Mouse (Mus musculus): ENCODE measurements around the gene Gpr107. TPM values are rescaled to one million over a fixed set of nuclear protein-coding genes. Genes with fewer than 3 reads are reported as not detected.

Gpr107 gene
- polyA plus RNA-seq, 1 experiment = 28.2 TPM

GRCm38 (mm10) chr2:31218611-31219010 is 66.5 kb downstream of the Gpr107 start:
- H3K4me3 ChIP-seq (ENCODE audit: insufficient read depth, low read length) = no peak overlapping the region
- no peak overlapping the region for H3K27ac ChIP-seq (ENCODE audit: insufficient read depth, low read length)
- H3K4me1 ChIP-seq (ENCODE audit: control insufficient read depth, insufficient read depth, low read length) = no peaks in the 10 kb centered on the region
- TF ChIP-seq POLR2A (IDR thresholded peaks at IDR 0.05; ENCODE audit: extremely low read depth, insufficient read depth, low read length) (no peak), CTCF (IDR thresholded peaks at IDR 0.05; ENCODE audit: extremely low read depth, insufficient read depth, low read length) (no peak)

- Histone ChIP-seq H3K27ac (ENCODE audit: insufficient read depth, low read length) (no peak overlapping the region), H3K4me1 (ENCODE audit: control insufficient read depth, insufficient read depth, low read length) (no peaks in the 10 kb centered on the region), H3K4me3 (ENCODE audit: insufficient read depth, low read length) (no peak overlapping the region)
- TF ChIP-seq POLR2A (IDR thresholded peaks at IDR 0.05; ENCODE audit: extremely low read depth, insufficient read depth, low read length) (no peak), CTCF (IDR thresholded peaks at IDR 0.05; ENCODE audit: extremely low read depth, insufficient read depth, low read length) (no peak)
Measured at GRCm38 (mm10) chr2:31219470-31219869, 67.4 kb downstream of the Gpr107 start.

GRCm38 (mm10) chr2:31220844-31221243 is 68.7 kb downstream of the Gpr107 start:
- TF ChIP-seq CTCF (IDR thresholded peaks at IDR 0.05; ENCODE audit: extremely low read depth, insufficient read depth, low read length) (no peak), POLR2A (IDR thresholded peaks at IDR 0.05; ENCODE audit: extremely low read depth, insufficient read depth, low read length) (no peak)

GRCm38 (mm10) chr2:31221582-31221981 is 69.5 kb downstream of the Gpr107 start:
- TF ChIP-seq CTCF (IDR thresholded peaks at IDR 0.05; ENCODE audit: extremely low read depth, insufficient read depth, low read length) (no peak), POLR2A (IDR thresholded peaks at IDR 0.05; ENCODE audit: extremely low read depth, insufficient read depth, low read length) (no peak)
- H3K27ac ChIP-seq (ENCODE audit: insufficient read depth, low read length) = no peak overlapping the region

More at GRCm38 (mm10) chr2:31220844-31221243, 68.7 kb downstream of the Gpr107 start:
- Histone ChIP-seq H3K4me1 (ENCODE audit: control insufficient read depth, insufficient read depth, low read length) (no peaks in the 10 kb centered on the region), H3K27ac (ENCODE audit: insufficient read depth, low read length) (no peak overlapping the region), H3K4me3 (ENCODE audit: insufficient read depth, low read length) (no peak overlapping the region)

GRCm38 (mm10) chr2:31228768-31229311 is 76.7 kb downstream of the Gpr107 start:
- Histone ChIP-seq H3K4me3 (ENCODE audit: insufficient read depth, low read length) (no peak overlapping the region), H3K4me1 (ENCODE audit: control insufficient read depth, insufficient read depth, low read length) (no peaks in the 10 kb centered on the region), H3K27ac (ENCODE audit: insufficient read depth, low read length) (no peak overlapping the region)
- TF ChIP-seq POLR2A (IDR thresholded peaks at IDR 0.05; ENCODE audit: extremely low read depth, insufficient read depth, low read length) = no peak
- TF ChIP-seq CTCF (IDR thresholded peaks at IDR 0.05; ENCODE audit: extremely low read depth, insufficient read depth, low read length) = no peak

More at GRCm38 (mm10) chr2:31221582-31221981, 69.5 kb downstream of the Gpr107 start:
- no peak overlapping the region for H3K4me3 ChIP-seq (ENCODE audit: insufficient read depth, low read length)
- no peaks in the 10 kb centered on the region for H3K4me1 ChIP-seq (ENCODE audit: control insufficient read depth, insufficient read depth, low read length)

- H3K27ac ChIP-seq (ENCODE audit: insufficient read depth, low read length) = no peak overlapping the region
- TF ChIP-seq POLR2A (IDR thresholded peaks at IDR 0.05; ENCODE audit: extremely low read depth, insufficient read depth, low read length) (peak; percentile 53; the same call in 1 of the 2 replicates), CTCF (IDR thresholded peaks at IDR 0.05; ENCODE audit: extremely low read depth, insufficient read depth, low read length) (peak; percentile 53)
- no peaks in the 10 kb centered on the region for H3K4me1 ChIP-seq (ENCODE audit: control insufficient read depth, insufficient read depth, low read length)
- 0 out of 2 replicates have a peak overlapping the region, but pooled peaks have one; percentile 0 for H3K4me3 ChIP-seq (ENCODE audit: insufficient read depth, low read length)
Measured at GRCm38 (mm10) chr2:31239203-31239696, 87.1 kb downstream of the Gpr107 start.

- no peak overlapping the region for H3K27ac ChIP-seq (ENCODE audit: insufficient read depth, low read length)
- no peaks in the 10 kb centered on the region for H3K4me1 ChIP-seq (ENCODE audit: control insufficient read depth, insufficient read depth, low read length)
- no peak overlapping the region for H3K4me3 ChIP-seq (ENCODE audit: insufficient read depth, low read length)
- TF ChIP-seq CTCF (IDR thresholded peaks at IDR 0.05; ENCODE audit: extremely low read depth, insufficient read depth, low read length) (no peak), POLR2A (IDR thresholded peaks at IDR 0.05; ENCODE audit: extremely low read depth, insufficient read depth, low read length) (no peak)
Measured at GRCm38 (mm10) chr2:31239833-31240232, 87.7 kb downstream of the Gpr107 start.

GRCm38 (mm10) chr2:31241639-31242038 is 89.5 kb downstream of the Gpr107 start:
- Histone ChIP-seq H3K4me3 (ENCODE audit: insufficient read depth, low read length) (no peak overlapping the region), H3K27ac (ENCODE audit: insufficient read depth, low read length) (no peak overlapping the region), H3K4me1 (ENCODE audit: control insufficient read depth, insufficient read depth, low read length) (no peaks in the 10 kb centered on the region)
- TF ChIP-seq POLR2A (IDR thresholded peaks at IDR 0.05; ENCODE audit: extremely low read depth, insufficient read depth, low read length) (no peak), CTCF (IDR thresholded peaks at IDR 0.05; ENCODE audit: extremely low read depth, insufficient read depth, low read length) (no peak)

- no peak overlapping the region for H3K4me3 ChIP-seq (ENCODE audit: insufficient read depth, low read length)
- TF ChIP-seq CTCF (IDR thresholded peaks at IDR 0.05; ENCODE audit: extremely low read depth, insufficient read depth, low read length) (no peak), POLR2A (IDR thresholded peaks at IDR 0.05; ENCODE audit: extremely low read depth, insufficient read depth, low read length) (no peak)
- no peak overlapping the region for H3K27ac ChIP-seq (ENCODE audit: insufficient read depth, low read length)
- no peaks in the 10 kb centered on the region for H3K4me1 ChIP-seq (ENCODE audit: control insufficient read depth, insufficient read depth, low read length)
Measured at GRCm38 (mm10) chr2:31244216-31244615, 92.1 kb downstream of the Gpr107 start.

GRCm38 (mm10) chr2:31245051-31245450 is 92.9 kb downstream of the Gpr107 start:
- peak overlapping the region; percentile 99 for H3K4me3 ChIP-seq (ENCODE audit: insufficient read depth, low read length)
- TF ChIP-seq CTCF (IDR thresholded peaks at IDR 0.05; ENCODE audit: extremely low read depth, insufficient read depth, low read length) (no peak), POLR2A (IDR thresholded peaks at IDR 0.05; ENCODE audit: extremely low read depth, insufficient read depth, low read length) (no peak)
- H3K4me1 ChIP-seq (ENCODE audit: control insufficient read depth, insufficient read depth, low read length) = no peaks in the 10 kb centered on the region
- H3K27ac ChIP-seq (ENCODE audit: insufficient read depth, low read length) = peak overlapping the region; percentile 27; the same call in 1 of the 2 replicates

Measured in cortical plate, adult 2 months (tissue).